Mouse (Mus musculus) CH12.LX (cell line): ENCODE measurements around the gene E430018J23Rik. TPM values are rescaled to one million over a fixed set of nuclear protein-coding genes. Genes with fewer than 3 reads are reported as not detected.
A peak's percentile ranks its signal among the peaks of the same experiment; 100 is the strongest.

ENCODE experiments used
- DNase-seq: peaks from one replicate; pipeline ENCODE4 v3.0.0-alpha.2; 2013; ENCODE audit errors: extremely low read depth
- H3K27ac ChIP-seq: 2 replicates; pipeline ENCODE4 v1.5.1; 2012; ENCODE audit warnings: low read depth, mild to moderate bottlenecking, control low read depth, moderate library complexity; ENCODE audit not compliant: insufficient read depth
- H3K27me3 ChIP-seq: replicated peaks from 2 replicates; pipeline ENCODE3; 2012; ENCODE audit warnings: inconsistent platforms
- H3K36me3 ChIP-seq, 2 experiments: replicated peaks in 1 of 2; 2 replicates each; pipeline versions ENCODE3 to v1.6.1; 2012; ENCODE audit warnings: inconsistent platforms in 1 of 2, low read length in 1 of 2, mild to moderate bottlenecking in 1 of 2, mixed read lengths in 1 of 2, moderate library complexity in 1 of 2; ENCODE audit not compliant: control insufficient read depth in 1 of 2, insufficient read depth in 1 of 2
- H3K4me1 ChIP-seq, 2 experiments: 2 replicates each; pipeline ENCODE4 v1.6.1; 2012; ENCODE audit warnings: inconsistent platforms in 1 of 2, moderate library complexity in 1 of 2; ENCODE audit not compliant: insufficient read depth in 2 of 2, control insufficient read depth in 1 of 2
- H3K4me2 ChIP-seq: 2 replicates; pipeline ENCODE4 v1.6.1; 2012; ENCODE audit warnings: low read depth, mild to moderate bottlenecking, control low read depth; ENCODE audit not compliant: poor library complexity, insufficient read depth, severe bottlenecking
- H3K4me3 ChIP-seq, 3 experiments: fragments of 150-350 bp in 1 of 3; sonication (generic) in 1 of 3; replicated peaks in 1 of 3; 2 replicates each; pipeline versions ENCODE3 to v1.5.1; 2011 to 2012; ENCODE audit warnings: low read depth in 2 of 3, low read length in 2 of 3, mild to moderate bottlenecking in 2 of 3, moderate library complexity in 2 of 3, control low read depth in 1 of 3, improper control_type of control experiment in 1 of 3, inconsistent platforms in 1 of 3, mixed read lengths in 1 of 3; ENCODE audit not compliant: poor library complexity in 1 of 3
- H3K79me2 ChIP-seq: replicated peaks from 2 replicates; pipeline ENCODE4 v1.6.1; 2012; ENCODE audit warnings: mild to moderate bottlenecking, moderate library complexity; ENCODE audit not compliant: control insufficient read depth, poor library complexity, insufficient read depth, severe bottlenecking; ENCODE audit errors: extremely low read depth
- H3K9ac ChIP-seq: 2 replicates; pipeline ENCODE4 v1.6.1; 2012; ENCODE audit warnings: low read depth, mild to moderate bottlenecking, control low read depth, moderate library complexity; ENCODE audit not compliant: insufficient read depth
- H3K9me3 ChIP-seq: replicated peaks from 2 replicates; pipeline ENCODE3; 2012; ENCODE audit warnings: low read length, inconsistent platforms, mixed read lengths
- BHLHE40 ChIP-seq: IDR thresholded peaks from 2 replicates; pipeline ENCODE4 v1.6.1; 2011; ENCODE audit warnings: mild to moderate bottlenecking, low read depth, low read length, improper control_type of control experiment
- CHD2 ChIP-seq: IDR thresholded peaks from 2 replicates; pipeline ENCODE4 v1.6.1; 2011; ENCODE audit warnings: low read length, improper control_type of control experiment
- CTCF ChIP-seq, 2 experiments: IDR thresholded peaks in 1 of 2; conservative IDR thresholded peaks in 1 of 2; 2 replicates each; pipeline ENCODE4 v1.5.1; 2011 to 2012; ENCODE audit warnings: low read depth in 2 of 2, low read length in 2 of 2, improper control_type of control experiment in 1 of 2, inconsistent platforms in 1 of 2, mild to moderate bottlenecking in 1 of 2, moderate library complexity in 1 of 2
- ELF1 ChIP-seq: IDR thresholded peaks from 2 replicates; pipeline ENCODE4 v1.6.1; 2014; ENCODE audit warnings: low read depth, mild to moderate bottlenecking, inconsistent platforms, low read length, improper control_type of control experiment
- EP300 ChIP-seq: IDR thresholded peaks from 2 replicates; pipeline ENCODE4 v1.6.1; 2011; ENCODE audit warnings: low read length, improper control_type of control experiment
- HCFC1 ChIP-seq: IDR thresholded peaks from 2 replicates; pipeline ENCODE4 v1.6.1; 2012; ENCODE audit warnings: low read depth, mild to moderate bottlenecking, inconsistent platforms, low read length, improper control_type of control experiment
- IRF4 ChIP-seq: IDR thresholded peaks from 2 replicates; pipeline ENCODE4 v1.6.1; 2014; ENCODE audit warnings: low read depth, mild to moderate bottlenecking, inconsistent platforms, low read length, improper control_type of control experiment
- KAT2A ChIP-seq: IDR thresholded peaks from 2 replicates; pipeline ENCODE4 v1.6.1; 2012; ENCODE audit warnings: low read length, improper control_type of control experiment, inconsistent platforms; ENCODE audit not compliant: insufficient replicate concordance
- MAX ChIP-seq: IDR thresholded peaks from 2 replicates; pipeline ENCODE4 v1.6.1; 2011; ENCODE audit warnings: low read length, improper control_type of control experiment
- MAZ ChIP-seq: IDR thresholded peaks from 2 replicates; pipeline ENCODE4 v1.6.1; 2012; ENCODE audit warnings: low read depth, mild to moderate bottlenecking, inconsistent platforms, low read length, improper control_type of control experiment, moderate library complexity
- MXI1 ChIP-seq: IDR thresholded peaks from 2 replicates; pipeline ENCODE4 v1.6.1; 2011; ENCODE audit warnings: mild to moderate bottlenecking, low read depth, low read length, improper control_type of control experiment
- MYC ChIP-seq: IDR thresholded peaks from 2 replicates; pipeline ENCODE4 v1.6.1; 2011; ENCODE audit warnings: low read depth, mild to moderate bottlenecking, improper control_type of control experiment, low read length
- NELFE ChIP-seq: IDR thresholded peaks from 2 replicates; pipeline ENCODE4 v1.6.1; 2011; ENCODE audit warnings: low read depth, low read length, improper control_type of control experiment
- NRF1 ChIP-seq: IDR thresholded peaks from 2 replicates; pipeline ENCODE4 v1.6.1; 2014; ENCODE audit warnings: low read depth, mild to moderate bottlenecking, inconsistent platforms, low read length, improper control_type of control experiment, moderate library complexity
- PAX5 ChIP-seq: IDR thresholded peaks from 2 replicates; pipeline ENCODE4 v1.6.1; 2012; ENCODE audit warnings: low read length, inconsistent platforms, mixed read lengths
- POLR2A ChIP-seq: IDR thresholded peaks from 2 replicates; pipeline ENCODE4 v1.6.1; 2011; ENCODE audit warnings: low read depth, mild to moderate bottlenecking, improper control_type of control experiment, low read length
- POLR2AphosphoS2 ChIP-seq: IDR thresholded peaks from 2 replicates; pipeline ENCODE4 v1.6.1; 2011; ENCODE audit warnings: low read depth, low read length, improper control_type of control experiment
- RAD21 ChIP-seq: IDR thresholded peaks from 2 replicates; pipeline ENCODE4 v1.6.1; 2011; ENCODE audit warnings: low read depth, mild to moderate bottlenecking, low read length, improper control_type of control experiment, moderate library complexity
- SIN3A ChIP-seq: IDR thresholded peaks from 2 replicates; pipeline ENCODE4 v1.6.1; 2012; ENCODE audit warnings: low read length, improper control_type of control experiment, inconsistent platforms
- SMC3 ChIP-seq: IDR thresholded peaks from 2 replicates; pipeline ENCODE4 v1.6.1; 2011; ENCODE audit warnings: low read depth, low read length, improper control_type of control experiment
- TBP ChIP-seq: conservative IDR thresholded peaks from 2 replicates; pipeline ENCODE4 v1.6.1; 2011; ENCODE audit warnings: low read depth, low read length, improper control_type of control experiment
- TCF12 ChIP-seq: IDR thresholded peaks from 2 replicates; pipeline ENCODE4 v1.6.1; 2014; ENCODE audit warnings: low read depth, mild to moderate bottlenecking, inconsistent platforms, low read length, improper control_type of control experiment
- UBTF ChIP-seq: IDR thresholded peaks from 2 replicates; pipeline ENCODE4 v1.6.1; 2012; ENCODE audit warnings: low read depth, mild to moderate bottlenecking, inconsistent platforms, low read length, improper control_type of control experiment, moderate library complexity
- USF1 ChIP-seq: IDR thresholded peaks from 2 replicates; pipeline ENCODE4 v1.6.1; 2014; ENCODE audit warnings: low read depth, mild to moderate bottlenecking, inconsistent platforms, low read length, improper control_type of control experiment
- USF2 ChIP-seq: conservative IDR thresholded peaks from 2 replicates; pipeline ENCODE4 v1.6.1; 2011; ENCODE audit warnings: low read depth, low read length, improper control_type of control experiment
- ZC3H11A ChIP-seq: IDR thresholded peaks from 2 replicates; pipeline ENCODE4 v1.6.1; 2012; ENCODE audit warnings: low read depth, mild to moderate bottlenecking, inconsistent platforms, low read length, improper control_type of control experiment
- ZKSCAN1 ChIP-seq: IDR thresholded peaks from 2 replicates; pipeline ENCODE4 v1.6.1; 2012; ENCODE audit warnings: low read depth, inconsistent platforms, low read length, improper control_type of control experiment, borderline replicate concordance
- ZMIZ1 ChIP-seq: IDR thresholded peaks from 2 replicates; pipeline ENCODE4 v1.6.1; 2012; ENCODE audit warnings: low read depth, mild to moderate bottlenecking, inconsistent platforms, low read length, improper control_type of control experiment
- dilution Hi-C: fragments of 300-500 bp; cut with MboI; formaldehyde crosslinking; loops from 2 replicates; pipeline ENCODE4 v1.14.3; 2020; ENCODE audit warnings: low sequenced_read_pairs; ENCODE audit not compliant: extremely low pct_unique_long_range_greater_than_20kb, extremely low pct_ligation_motif_present
- in situ Hi-C: fragments of 300-500 bp; cut with MboI; formaldehyde crosslinking; loops from 3 replicates; pipeline ENCODE4 v1.14.3; 2019; ENCODE audit warnings: low sequenced_read_pairs, low pct_ligation_motif_present, low pct_unique_long_range_greater_than_20kb, mixed read lengths
- polyA plus RNA-seq: library from polyadenylated mRNA; unstranded; fragments of >175 nt; gene quantifications from 2 replicates; pipeline ENCODE4 v1.2.1, GENCODE M21; 2012; ENCODE audit warnings: low read depth; ENCODE audit not compliant: insufficient read length
- total RNA-seq, 2 experiments: library from RNA; depleted of rRNA; stranded (reverse); fragments of 300-350 nt in 1 of 2; fragments of >200 nt in 1 of 2; gene quantifications; 2 replicates each; pipeline ENCODE4 v1.2.3; 2012 to 2014

Gene E430018J23Rik
- 5.4 and 8.9 TPM in 2 replicates for total RNA-seq (2012; rRNA removed)
- total RNA-seq (2014; rRNA removed) = 8.3 and 9.2 TPM in 2 replicates
- polyA plus RNA-seq = 3.2 and 3.8 TPM in 2 replicates

GRCm38 (mm10) chr7:127393157-127393943, at the start of gene E430018J23Rik:
Gene E430018J23Rik, minus strand, starts transcription at chr7:127393629.
- H3K9me3 ChIP-seq = peaks cover 3% of the 10 kb centered on the region
- H3K4me2 ChIP-seq = peak within 1 kb of the TSS; percentile 60
- peak within 1 kb of the TSS; percentile 93 for H3K9ac ChIP-seq
- no peaks in the 10 kb centered on the region for H3K79me2 ChIP-seq
- peaks cover 8 to 14% of the 10 kb centered on the region in 2 experiments for H3K36me3 ChIP-seq
- in situ Hi-C loops (no loop called here), dilution Hi-C loops (no loop called here)
- TF ChIP-seq EP300 = no peak
- TF ChIP-seq ZKSCAN1 = no peak
- TF ChIP-seq NELFE = peak; percentile 88
- TF ChIP-seq MYC = peak; percentile 50
- peak; percentile 63; the same call in 1 of the 2 replicates for TF ChIP-seq MAZ
- TF ChIP-seq POLR2AphosphoS2 = no peak; the same call in 1 of the 2 replicates
- TF ChIP-seq USF2 = no peak
- no peak for TF ChIP-seq USF1
- TF ChIP-seq TCF12 = no peak
- TF ChIP-seq ELF1 = peak; percentile 91
- peak; percentile 65; the same call in 1 of the 2 replicates for TF ChIP-seq SIN3A
- TF ChIP-seq IRF4 = no peak
- peak; percentile 51; the same call in 1 of the 2 replicates for TF ChIP-seq MAX
- TF ChIP-seq KAT2A = peak; percentile 77; the same call in 1 of the 2 replicates
- TF ChIP-seq HCFC1 = peak; percentile 89
- no peak for TF ChIP-seq PAX5
- TF ChIP-seq CHD2 = peak; percentile 4; the same call in 1 of the 2 replicates
- TF ChIP-seq SMC3 = no peak
- TF ChIP-seq ZMIZ1 = peak; percentile 63
- no peak for TF ChIP-seq CTCF (conservative IDR thresholded peaks at IDR 0.05 in 1 of 2, IDR thresholded peaks at IDR 0.05 in 1 of 2; ENCODE audit: low read depth in 2 of 2, low read length in 2 of 2)
- TF ChIP-seq POLR2A = peak; percentile 79
- no peak for TF ChIP-seq RAD21
- peak; percentile 68 for TF ChIP-seq NRF1
- 0 out of 2 replicates have a peak, but pooled peaks have one; percentile 7 for TF ChIP-seq BHLHE40
- peak; percentile 76 for TF ChIP-seq TBP
- TF ChIP-seq MXI1 = peak; percentile 53; the same call in 1 of the 2 replicates
- TF ChIP-seq ZC3H11A = no peak
- TF ChIP-seq UBTF = 0 out of 2 replicates have a peak, but pooled peaks have one; percentile 71
- peak; percentile 100 for DNase-seq
- peak within 1 kb of the TSS; percentile 77 to 87 (median 81) for H3K4me3 ChIP-seq
- H3K4me1 ChIP-seq = peaks cover 8 to 14% of the 10 kb centered on the region in 2 experiments; a peak in 3 of 4 replicates
- H3K27ac ChIP-seq = peak within 1 kb of the TSS; percentile 41; the same call in 1 of the 2 replicates
- H3K27me3 ChIP-seq = no peaks in the 10 kb centered on the region
